ENCODE assay signal across 19 mouse cellular contexts in genomic region chr11:61489085-61489484, GRCm38 (mm10). TPM values are rescaled to one million over a fixed set of nuclear protein-coding genes. Genes with fewer than 3 reads are reported as not detected.
DNase-seq lines count a peak whose midpoint lies in the region; ATAC-seq and TF ChIP-seq lines count a peak whose summit lies in the region.
"Had no signal": no experiment of that assay in that cellular context is flagged by ENCODE, and none has a peak within 500 bp of the region (broad histone marks: within the 10 kb centered on the region; RNA-seq: fewer than 3 reads in every experiment).

No protein-coding gene starts in this region.

- no peaks in the 10 kb centered on the region for H3K27me3 ChIP-seq in forebrain, embryonic 16.5 days (replicated peaks; ENCODE audit: control insufficient read depth, insufficient read depth, low read length)
- H3K27me3 ChIP-seq in forebrain, embryonic 12.5 days = no peaks in the 10 kb centered on the region
- H3K27me3 ChIP-seq in intestine, postnatal 0 days (replicated peaks; ENCODE audit: control insufficient read depth, insufficient read depth, low read length) = no peaks in the 10 kb centered on the region
- no peaks in the 10 kb centered on the region for H3K27me3 ChIP-seq in intestine, embryonic 15.5 days (replicated peaks)
- H3K27me3 ChIP-seq in neural tube, embryonic 13.5 days = no peaks in the 10 kb centered on the region
- H3K27me3 ChIP-seq: hindbrain, embryonic 15.5 days had no signal

- no peak for DNase-seq in neural tube, embryonic 10.5 days (ENCODE audit: extremely low spot score, low spot score)
- no peak for DNase-seq in urinary bladder, postnatal 10 days (ENCODE audit: low spot score)
- DNase-seq: adrenal gland, adult 8-10 months; adrenal gland, postnatal 36 days; cerebellum, adult 11 months; cerebellum, adult 9-10 months; forebrain, postnatal 0 days; gastrocnemius, postnatal 25 days; heart, postnatal 10 days; heart, postnatal 4 days; kidney, adult 18-20 months had no signal

- TF ChIP-seq POLR2A in embryonic fibroblast, embryonic 13.5 days (IDR thresholded peaks at IDR 0.05; ENCODE audit: low read depth, low read length) = peak; percentile 47

- no peak for TF ChIP-seq CTCF in intestine, postnatal 0 days (IDR thresholded peaks at IDR 0.05; ENCODE audit: low read depth)
- TF ChIP-seq CTCF in embryonic fibroblast, embryonic 13.5 days (IDR thresholded peaks at IDR 0.05; ENCODE audit: borderline replicate concordance, insufficient read depth, low read length) = no peak

- no peak overlapping the region for H3K4me2 ChIP-seq in forebrain, embryonic 16.5 days (ENCODE audit: low read length)
- H3K4me2 ChIP-seq in forebrain, embryonic 12.5 days = no peak overlapping the region
- no peak overlapping the region for H3K4me2 ChIP-seq in intestine, postnatal 0 days (replicated peaks; ENCODE audit: low read depth)
- H3K4me2 ChIP-seq in intestine, embryonic 15.5 days (replicated peaks) = no peak overlapping the region
- no peak overlapping the region for H3K4me2 ChIP-seq in neural tube, embryonic 13.5 days
- H3K4me2 ChIP-seq: hindbrain, embryonic 15.5 days had no signal

- no peak overlapping the region for H3K4me3 ChIP-seq in forebrain, embryonic 16.5 days (replicated peaks; ENCODE audit: low read length)
- H3K4me3 ChIP-seq in forebrain, embryonic 12.5 days (replicated peaks) = no peak overlapping the region
- no peak overlapping the region for H3K4me3 ChIP-seq in intestine, postnatal 0 days (ENCODE audit: low read depth, low read length)
- no peak overlapping the region for H3K4me3 ChIP-seq in intestine, embryonic 15.5 days (replicated peaks)
- no peak overlapping the region for H3K4me3 ChIP-seq in neural tube, embryonic 13.5 days
- no peak overlapping the region for H3K4me3 ChIP-seq in embryonic fibroblast, embryonic 13.5 days (ENCODE audit: insufficient read depth, low read length)
- H3K4me3 ChIP-seq: hindbrain, embryonic 15.5 days had no signal

- H3K9me3 ChIP-seq in forebrain, embryonic 16.5 days (ENCODE audit: control insufficient read depth, low read length) = no peaks in the 10 kb centered on the region
- H3K9me3 ChIP-seq in forebrain, embryonic 12.5 days = no peaks in the 10 kb centered on the region
- no peaks in the 10 kb centered on the region for H3K9me3 ChIP-seq in intestine, postnatal 0 days (ENCODE audit: control insufficient read depth)
- H3K9me3 ChIP-seq in intestine, embryonic 15.5 days = no peaks in the 10 kb centered on the region
- H3K9me3 ChIP-seq in neural tube, embryonic 13.5 days = no peaks in the 10 kb centered on the region
- H3K9me3 ChIP-seq: hindbrain, embryonic 15.5 days had no signal

- WGBS in forebrain, embryonic 16.5 days = 94% methylated on average over 2 of the region's 2 CpGs
- 94% methylated on average over 2 of the region's 2 CpGs for WGBS in forebrain, embryonic 12.5 days
- WGBS in intestine, postnatal 0 days = 77% methylated on average over 2 of the region's 2 CpGs
- WGBS in intestine, embryonic 15.5 days = 82% methylated on average over 2 of the region's 2 CpGs
- WGBS in neural tube, embryonic 13.5 days = 93% methylated on average over 2 of the region's 2 CpGs

- no peak overlapping the region for H3K9ac ChIP-seq in forebrain, embryonic 16.5 days (replicated peaks; ENCODE audit: low read depth, low read length)
- no peak overlapping the region for H3K9ac ChIP-seq in forebrain, embryonic 12.5 days
- no peak overlapping the region for H3K9ac ChIP-seq in intestine, postnatal 0 days (ENCODE audit: low read depth, low read length)
- H3K9ac ChIP-seq in intestine, embryonic 15.5 days = no peak overlapping the region
- H3K9ac ChIP-seq in neural tube, embryonic 13.5 days = 0 out of 2 replicates have a peak overlapping the region, but pooled peaks have one; percentile 22
- H3K9ac ChIP-seq: forebrain, postnatal 0 days; hindbrain, embryonic 15.5 days had no signal

- H3K36me3 ChIP-seq in forebrain, embryonic 16.5 days (ENCODE audit: control insufficient read depth, insufficient read depth) = peaks cover 34% of the 10 kb centered on the region
- H3K36me3 ChIP-seq in forebrain, embryonic 12.5 days (replicated peaks) = peaks cover 55% of the 10 kb centered on the region
- H3K36me3 ChIP-seq in intestine, postnatal 0 days (ENCODE audit: control insufficient read depth, insufficient read depth) = peaks cover 38% of the 10 kb centered on the region
- H3K36me3 ChIP-seq in intestine, embryonic 15.5 days = peaks cover 33% of the 10 kb centered on the region
- peaks cover 55% of the 10 kb centered on the region for H3K36me3 ChIP-seq in neural tube, embryonic 13.5 days

- peak overlapping the region; percentile 24; the same call in 1 of the 2 replicates for H3K27ac ChIP-seq in forebrain, embryonic 16.5 days (ENCODE audit: low read length)
- H3K27ac ChIP-seq in forebrain, embryonic 12.5 days = no peak overlapping the region
- H3K27ac ChIP-seq in intestine, postnatal 0 days (ENCODE audit: low read depth, low read length) = peak overlapping the region; percentile 35; the same call in 1 of the 2 replicates
- no peak overlapping the region for H3K27ac ChIP-seq in intestine, embryonic 15.5 days
- H3K27ac ChIP-seq in neural tube, embryonic 13.5 days (replicated peaks) = no peak overlapping the region
- no peak overlapping the region for H3K27ac ChIP-seq in embryonic fibroblast, embryonic 13.5 days (ENCODE audit: insufficient read depth, low read length)
- H3K27ac ChIP-seq: hindbrain, embryonic 15.5 days had no signal

- no peak for ATAC-seq in forebrain, embryonic 16.5 days
- no peak for ATAC-seq in forebrain, embryonic 12.5 days (ENCODE audit: low FRiP score)
- no peak for ATAC-seq in intestine, postnatal 0 days
- ATAC-seq in intestine, embryonic 15.5 days = no peak
- ATAC-seq in neural tube, embryonic 13.5 days (ENCODE audit: low read depth) = no peak
- ATAC-seq: forebrain, postnatal 0 days; inflammation-experienced regulatory T-cells, adult 6 months had no signal

- H3K4me1 ChIP-seq in forebrain, embryonic 16.5 days (replicated peaks; ENCODE audit: control insufficient read depth, insufficient read depth, low read length) = peaks cover 73% of the 10 kb centered on the region
- peaks cover 69% of the 10 kb centered on the region for H3K4me1 ChIP-seq in forebrain, embryonic 12.5 days
- H3K4me1 ChIP-seq in intestine, postnatal 0 days (replicated peaks; ENCODE audit: control insufficient read depth, insufficient read depth, low read length) = 0 out of 2 replicates have a peak, but pooled peaks cover 8% of the 10 kb centered on the region
- H3K4me1 ChIP-seq in intestine, embryonic 15.5 days (replicated peaks) = peaks cover 42% of the 10 kb centered on the region
- peaks cover 87% of the 10 kb centered on the region for H3K4me1 ChIP-seq in neural tube, embryonic 13.5 days (replicated peaks)
- H3K4me1 ChIP-seq in embryonic fibroblast, embryonic 13.5 days (ENCODE audit: control insufficient read depth, insufficient read depth, low read length) = peaks cover 2% of the 10 kb centered on the region; the same call in 1 of the 2 replicates

RNA-seq across cellular contexts. Expression of gene Mfap4, which starts 3.9 kb away (rescaled TPM):
- polyA plus RNA-seq in forebrain, embryonic 16.5 days (2015; fragmentation: Nextera tagmentation; extraction: Ambion mirVana) = 47.4 and 55.0 TPM in 2 replicates
- 66.9 and 69.4 TPM in 2 replicates for polyA plus RNA-seq in forebrain, embryonic 12.5 days (2016; fragmentation: Nextera tagmentation; extraction: Ambion mirVana)
- polyA plus RNA-seq in intestine, postnatal 0 days (2015; fragmentation: Nextera tagmentation; extraction: Ambion mirVana) = 78.2 and 97.0 TPM in 2 replicates
- polyA plus RNA-seq in intestine, embryonic 15.5 days (2015; fragmentation: Nextera tagmentation; extraction: Ambion mirVana) = 210 and 213 TPM in 2 replicates
- polyA plus RNA-seq in neural tube, embryonic 13.5 days (2015; fragmentation: Nextera tagmentation; extraction: Ambion mirVana) = 91.0 and 108 TPM in 2 replicates
- 140 and 530 TPM in 2 replicates for polyA plus RNA-seq in embryonic fibroblast, embryonic 13.5 days (2011; ENCODE audit: insufficient read length, low read depth, missing spikeins)
- polyA plus RNA-seq: inflammation-experienced regulatory T-cells, adult 6 months had no signal

RNA-seq across cellular contexts. Expression of gene Mapk7, which starts 5.1 kb away (rescaled TPM):
- 111 and 118 TPM in 2 replicates for polyA plus RNA-seq in forebrain, embryonic 16.5 days (2015; fragmentation: Nextera tagmentation; extraction: Ambion mirVana)
- 93.4 and 95.7 TPM in 2 replicates for polyA plus RNA-seq in forebrain, embryonic 12.5 days (2016; fragmentation: Nextera tagmentation; extraction: Ambion mirVana)
- polyA plus RNA-seq in intestine, postnatal 0 days (2015; fragmentation: Nextera tagmentation; extraction: Ambion mirVana) = 14.5 and 16.2 TPM in 2 replicates
- polyA plus RNA-seq in intestine, embryonic 15.5 days (2015; fragmentation: Nextera tagmentation; extraction: Ambion mirVana) = 36.3 and 38.8 TPM in 2 replicates
- polyA plus RNA-seq in neural tube, embryonic 13.5 days (2015; fragmentation: Nextera tagmentation; extraction: Ambion mirVana) = 73.6 and 85.1 TPM in 2 replicates
- polyA plus RNA-seq in embryonic fibroblast, embryonic 13.5 days (2011; ENCODE audit: insufficient read length, low read depth, missing spikeins) = 28.3 and 35.6 TPM in 2 replicates

RNA-seq across cellular contexts. Expression of gene B9d1, which starts 15.9 kb away (rescaled TPM):
- 32.6 and 36.1 TPM in 2 replicates for polyA plus RNA-seq in forebrain, embryonic 16.5 days (2015; fragmentation: Nextera tagmentation; extraction: Ambion mirVana)
- 34.6 and 35.6 TPM in 2 replicates for polyA plus RNA-seq in forebrain, embryonic 12.5 days (2016; fragmentation: Nextera tagmentation; extraction: Ambion mirVana)
- 6.1 TPM in 2 replicates for polyA plus RNA-seq in intestine, postnatal 0 days (2015; fragmentation: Nextera tagmentation; extraction: Ambion mirVana)
- polyA plus RNA-seq in intestine, embryonic 15.5 days (2015; fragmentation: Nextera tagmentation; extraction: Ambion mirVana) = 20.9 and 24.3 TPM in 2 replicates
- polyA plus RNA-seq in neural tube, embryonic 13.5 days (2015; fragmentation: Nextera tagmentation; extraction: Ambion mirVana) = 36.4 and 36.5 TPM in 2 replicates
- polyA plus RNA-seq in embryonic fibroblast, embryonic 13.5 days (2011; ENCODE audit: insufficient read length, low read depth, missing spikeins) = 18.4 and 23.8 TPM in 2 replicates

RNA-seq across cellular contexts. Expression of gene Rnf112, which starts 35.2 kb away (rescaled TPM):
- polyA plus RNA-seq in forebrain, embryonic 16.5 days (2015; fragmentation: Nextera tagmentation; extraction: Ambion mirVana) = 22.6 and 35.7 TPM in 2 replicates
- polyA plus RNA-seq in forebrain, embryonic 12.5 days (2016; fragmentation: Nextera tagmentation; extraction: Ambion mirVana) = 7.2 and 7.7 TPM in 2 replicates
- 0.56 and 0.69 TPM in 2 replicates for polyA plus RNA-seq in intestine, postnatal 0 days (2015; fragmentation: Nextera tagmentation; extraction: Ambion mirVana)
- 1.6 and 1.7 TPM in 2 replicates for polyA plus RNA-seq in intestine, embryonic 15.5 days (2015; fragmentation: Nextera tagmentation; extraction: Ambion mirVana)
- polyA plus RNA-seq in neural tube, embryonic 13.5 days (2015; fragmentation: Nextera tagmentation; extraction: Ambion mirVana) = 13.1 and 14.2 TPM in 2 replicates
- polyA plus RNA-seq in embryonic fibroblast, embryonic 13.5 days (2011; ENCODE audit: insufficient read length, low read depth, missing spikeins) = 0.70 TPM in 1 of 2 replicates, not detected in the other
- polyA plus RNA-seq: inflammation-experienced regulatory T-cells, adult 6 months had no signal

Comparison
In these comparisons a context has a peak if more than half of its experiments do, and no peak if none do; other contexts are left out.
1. H3K27ac ChIP-seq: peak in forebrain, embryonic 16.5 days (single experiment) and intestine, postnatal 0 days (single experiment); none in forebrain, embryonic 12.5 days (single experiment), intestine, embryonic 15.5 days (single experiment), neural tube, embryonic 13.5 days (single experiment) and embryonic fibroblast, embryonic 13.5 days (single experiment).